Mouse (Mus musculus) kidney, postnatal 0 days (tissue): ENCODE measurements around the gene Olfr963. TPM values are rescaled to one million over a fixed set of nuclear protein-coding genes. Genes with fewer than 3 reads are reported as not detected.

Experiments
- ATAC-seq: fragments of 200-750 bp; cut with Nextera tagmentation; replicated peaks from 2 replicates; pipeline ENCODE4 v1.8.0; 2017; ENCODE audit warnings: low read depth, moderate number of reproducible peaks, moderate TSS enrichment, moderate library complexity; ENCODE audit not compliant: low FRiP score
- DNase-seq: peaks from one replicate; pipeline ENCODE4 v3.0.0-alpha.2; 2016; ENCODE audit warnings: low spot score
- H3K27ac ChIP-seq: fragments of 300-500 bp; sonication (generic); 2 replicates; pipeline ENCODE4 v1.5.1; 2014; ENCODE audit warnings: mild to moderate bottlenecking
- H3K27me3 ChIP-seq: fragments of 300-500 bp; sonication (generic); 2 replicates; pipeline ENCODE4 v1.6.1; 2014; ENCODE audit warnings: low read length, mixed read lengths; ENCODE audit not compliant: insufficient read depth
- H3K36me3 ChIP-seq: fragments of 300-500 bp; sonication (generic); 2 replicates; pipeline ENCODE4 v1.6.1; 2014; ENCODE audit warnings: low read length, mixed read lengths; ENCODE audit not compliant: insufficient read depth
- H3K4me1 ChIP-seq: fragments of 300-500 bp; sonication (generic); replicated peaks from 2 replicates; pipeline ENCODE4 v1.6.1; 2014; ENCODE audit warnings: antibody characterized with exemption, low read length, mixed read lengths; ENCODE audit not compliant: insufficient read depth
- H3K4me2 ChIP-seq: fragments of 300-500 bp; sonication (generic); 2 replicates; pipeline ENCODE4 v1.6.1; 2014; ENCODE audit warnings: mild to moderate bottlenecking, low read length, moderate library complexity, mixed read lengths
- H3K4me3 ChIP-seq: fragments of 300-500 bp; sonication (generic); replicated peaks from 2 replicates; pipeline ENCODE4 v1.5.1; 2014; ENCODE audit warnings: low read depth, low read length
- H3K9ac ChIP-seq: fragments of 300-500 bp; sonication (generic); 2 replicates; pipeline ENCODE4 v1.6.1; 2014; ENCODE audit warnings: low read depth, low read length
- H3K9me3 ChIP-seq: fragments of 300-500 bp; sonication (generic); replicated peaks from 2 replicates; pipeline ENCODE4 v1.6.1; 2016; ENCODE audit warnings: low read length, inconsistent platforms, mixed read lengths
- CTCF ChIP-seq: IDR thresholded peaks from 2 replicates; pipeline ENCODE4 v1.5.1; 2016; ENCODE audit warnings: antibody characterized with exemption, low read depth, mild to moderate bottlenecking, moderate library complexity
- WGBS: fragments of 180-500 bp; shearing (Covaris S2); extraction: QIAGEN DNeasy Blood & Tissue Kit; methylation state at CpG from one replicate; pipeline ENCODE4 v1.1.7; 2014; 5-methylcytosine and 5-hydroxymethylcytosine counted together
- polyA plus RNA-seq: library from polyadenylated mRNA; unstranded; fragments of >200 nt; fragmentation: Nextera tagmentation; extraction: Ambion mirVana; gene quantifications from 2 replicates; pipeline ENCODE4 v1.2.1, GENCODE M21; 2015

Olfr963 gene
- polyA plus RNA-seq, result not detected in 2 replicates

GRCm38 (mm10) chr9:39666905-39667304 lies at the start of gene Olfr963:
TSS of gene Olfr963 (plus strand) at chr9:39667205.
- Histone ChIP-seq H3K4me3 (no peak within 1 kb of the TSS), H3K4me1 (no peaks in the 10 kb centered on the region), H3K9ac (no peak within 1 kb of the TSS), H3K36me3 (no peaks in the 10 kb centered on the region), H3K4me2 (no peak within 1 kb of the TSS), H3K27me3 (no peaks in the 10 kb centered on the region), H3K9me3 (no peaks in the 10 kb centered on the region), H3K27ac (no peak within 1 kb of the TSS)
- no peak for TF ChIP-seq CTCF
- no peak for ATAC-seq
- no peak for DNase-seq
- 93% methylated on average over 1 of the region's 1 CpGs for WGBS

- Histone ChIP-seq H3K36me3 (no peaks in the 10 kb centered on the region), H3K4me1 (no peaks in the 10 kb centered on the region), H3K4me3 (no peak within 1 kb of the TSS), H3K27me3 (no peaks in the 10 kb centered on the region), H3K27ac (no peak within 1 kb of the TSS), H3K9ac (no peak within 1 kb of the TSS), H3K4me2 (no peak within 1 kb of the TSS), H3K9me3 (no peaks in the 10 kb centered on the region)
- DNase-seq, result no peak
- ATAC-seq, result no peak
- WGBS, result 83% methylated on average over 1 of the region's 1 CpGs
- TF ChIP-seq CTCF, result no peak
These were observed 45.9 kb upstream of the Olfr963 start, which contains the start of gene Olfr960 for GRCm38 (mm10) chr9:39621073-39621472. TSS of gene Olfr960 (plus strand) at chr9:39621373.

- TF ChIP-seq CTCF, result no peak
- ATAC-seq, result no peak
- DNase-seq, result no peak
- H3K36me3 ChIP-seq, result no peaks in the 10 kb centered on the region
- no peaks in the 10 kb centered on the region for H3K27me3 ChIP-seq
- no peak overlapping the region for H3K4me2 ChIP-seq
- H3K4me3 ChIP-seq, result no peak overlapping the region
- H3K27ac ChIP-seq, result no peak overlapping the region
- H3K4me1 ChIP-seq, result no peaks in the 10 kb centered on the region
- WGBS, result 82% methylated on average over 3 of the region's 3 CpGs
- no peak overlapping the region for H3K9ac ChIP-seq
- no peaks in the 10 kb centered on the region for H3K9me3 ChIP-seq
These were observed 43.2 kb upstream of the Olfr963 start for GRCm38 (mm10) chr9:39623783-39624182.

GRCm38 (mm10) chr9:39624711-39625110 lies 42.3 kb upstream of the Olfr963 start:
- no peak for ATAC-seq
- DNase-seq, result peak; percentile 72
- H3K4me1 ChIP-seq, result no peaks in the 10 kb centered on the region
- no peak overlapping the region for H3K27ac ChIP-seq
- no peak for TF ChIP-seq CTCF
- no peak overlapping the region for H3K9ac ChIP-seq
- no peaks in the 10 kb centered on the region for H3K27me3 ChIP-seq
- H3K9me3 ChIP-seq, result no peaks in the 10 kb centered on the region
- no peak overlapping the region for H3K4me2 ChIP-seq
- H3K36me3 ChIP-seq, result no peaks in the 10 kb centered on the region
- no peak overlapping the region for H3K4me3 ChIP-seq
- 15% methylated on average over 2 of the region's 2 CpGs for WGBS

- 65% methylated on average over 2 of the region's 2 CpGs for WGBS
- no peak overlapping the region for H3K9ac ChIP-seq
- no peaks in the 10 kb centered on the region for H3K9me3 ChIP-seq
- no peak overlapping the region for H3K4me3 ChIP-seq
- H3K27me3 ChIP-seq, result no peaks in the 10 kb centered on the region
- no peak overlapping the region for H3K27ac ChIP-seq
- no peak for DNase-seq
- TF ChIP-seq CTCF, result no peak
- H3K36me3 ChIP-seq, result no peaks in the 10 kb centered on the region
- H3K4me2 ChIP-seq, result no peak overlapping the region
- H3K4me1 ChIP-seq, result no peaks in the 10 kb centered on the region
- ATAC-seq, result no peak
These were observed 37.9 kb upstream of the Olfr963 start for GRCm38 (mm10) chr9:39629069-39629468.

GRCm38 (mm10) chr9:39633913-39634594 lies 33.0 kb upstream of the Olfr963 start:
- Histone ChIP-seq H3K4me2 (no peak overlapping the region), H3K27me3 (no peaks in the 10 kb centered on the region), H3K36me3 (no peaks in the 10 kb centered on the region), H3K9ac (no peak overlapping the region), H3K27ac (no peak overlapping the region), H3K4me3 (no peak overlapping the region), H3K9me3 (no peaks in the 10 kb centered on the region), H3K4me1 (no peaks in the 10 kb centered on the region)
- WGBS, result 7% methylated on average over 4 of the region's 4 CpGs
- DNase-seq (no peak), ATAC-seq (no peak)
- no peak for TF ChIP-seq CTCF

GRCm38 (mm10) chr9:39644785-39645184 lies 22.2 kb upstream of the Olfr963 start, which contains the start of gene Olfr961:
TSS of gene Olfr961 (plus strand) at chr9:39645085.
- no peak within 1 kb of the TSS for H3K27ac ChIP-seq
- H3K4me2 ChIP-seq, result no peak within 1 kb of the TSS
- no peak for TF ChIP-seq CTCF
- ATAC-seq (no peak), DNase-seq (no peak)
- no peaks in the 10 kb centered on the region for H3K9me3 ChIP-seq
- no peaks in the 10 kb centered on the region for H3K4me1 ChIP-seq
- no peaks in the 10 kb centered on the region for H3K27me3 ChIP-seq
- H3K4me3 ChIP-seq, result no peak within 1 kb of the TSS
- H3K9ac ChIP-seq, result no peak within 1 kb of the TSS
- no peaks in the 10 kb centered on the region for H3K36me3 ChIP-seq
